Mouse (Mus musculus) embryonic facial prominence, embryonic 15.5 days (tissue): ENCODE data around the gene Olfr1513. TPM values are rescaled to one million over a fixed set of nuclear protein-coding genes. Genes with fewer than 3 reads are reported as not detected.
A peak's percentile ranks its signal among the peaks of the same experiment; 100 is the strongest.
"Not testable (repeated sequence)": the region's sequence is repeated elsewhere in the genome, so short reads cannot be mapped to it uniquely, and the experiment has no call there.

Experiments
- ATAC-seq: fragments of 200-750 bp; cut with Nextera tagmentation; 2 replicates; pipeline ENCODE4 v1.8.0; 2017; ENCODE audit warnings: low read depth, moderate TSS enrichment; ENCODE audit not compliant: insufficient number of reproducible peaks, low FRiP score, low TSS enrichment
- H3K27ac ChIP-seq: fragments of 300-500 bp; sonication (generic); replicated peaks from 2 replicates; pipeline ENCODE4 v1.5.1; 2015; ENCODE audit warnings: mild to moderate bottlenecking, inconsistent platforms
- H3K27me3 ChIP-seq: fragments of 300-500 bp; sonication (generic); 2 replicates; pipeline ENCODE4 v1.6.1; 2015; ENCODE audit warnings: inconsistent platforms
- H3K36me3 ChIP-seq: fragments of 300-500 bp; sonication (generic); 2 replicates; pipeline ENCODE4 v1.6.1; 2015; ENCODE audit warnings: mild to moderate bottlenecking, inconsistent platforms
- H3K4me1 ChIP-seq: fragments of 300-500 bp; sonication (generic); 2 replicates; pipeline ENCODE4 v1.6.1; 2015; ENCODE audit warnings: inconsistent platforms
- H3K4me2 ChIP-seq: fragments of 300-500 bp; sonication (generic); replicated peaks from 2 replicates; pipeline ENCODE4 v1.6.1; 2015; ENCODE audit warnings: mild to moderate bottlenecking, inconsistent platforms
- H3K4me3 ChIP-seq: fragments of 300-500 bp; sonication (generic); replicated peaks from 2 replicates; pipeline ENCODE4 v1.5.1; 2015; ENCODE audit warnings: mild to moderate bottlenecking, inconsistent platforms
- H3K9ac ChIP-seq: fragments of 300-500 bp; sonication (generic); 2 replicates; pipeline ENCODE4 v1.6.1; 2015; ENCODE audit warnings: inconsistent platforms
- H3K9me3 ChIP-seq: fragments of 300-500 bp; sonication (generic); replicated peaks from 2 replicates; pipeline ENCODE4 v1.6.1; 2016; ENCODE audit warnings: inconsistent platforms
- WGBS: fragments of 180-500 bp; shearing (Covaris S2); methylation state at CpG from one replicate; pipeline ENCODE4 v1.1.7; 2015; 5-methylcytosine and 5-hydroxymethylcytosine counted together
- polyA plus RNA-seq: library from polyadenylated mRNA; unstranded; fragments of >200 nt; fragmentation: Nextera tagmentation; extraction: Ambion mirVana; gene quantifications from 2 replicates; pipeline ENCODE4 v1.2.1, GENCODE M21; 2015

Olfr1513 gene
- 0.09 and 0.31 TPM in 2 replicates for polyA plus RNA-seq

GRCm38 (mm10) chr14:52356308-52356707 is at the start of gene Olfr1513:
Gene Olfr1513 (minus strand): TSS chr14:52356408.
- no peak within 1 kb of the TSS for H3K4me2 ChIP-seq
- H3K4me1 ChIP-seq: no peaks in the 10 kb centered on the region
- no peak within 1 kb of the TSS for H3K27ac ChIP-seq
- H3K9ac ChIP-seq: no peak within 1 kb of the TSS
- no peaks in the 10 kb centered on the region for H3K9me3 ChIP-seq
- 70% methylated on average over 4 of the region's 4 CpGs for WGBS
- H3K36me3 ChIP-seq: no peaks in the 10 kb centered on the region
- no peaks in the 10 kb centered on the region for H3K27me3 ChIP-seq
- no peak for ATAC-seq
- H3K4me3 ChIP-seq: no peak within 1 kb of the TSS

DNA sequence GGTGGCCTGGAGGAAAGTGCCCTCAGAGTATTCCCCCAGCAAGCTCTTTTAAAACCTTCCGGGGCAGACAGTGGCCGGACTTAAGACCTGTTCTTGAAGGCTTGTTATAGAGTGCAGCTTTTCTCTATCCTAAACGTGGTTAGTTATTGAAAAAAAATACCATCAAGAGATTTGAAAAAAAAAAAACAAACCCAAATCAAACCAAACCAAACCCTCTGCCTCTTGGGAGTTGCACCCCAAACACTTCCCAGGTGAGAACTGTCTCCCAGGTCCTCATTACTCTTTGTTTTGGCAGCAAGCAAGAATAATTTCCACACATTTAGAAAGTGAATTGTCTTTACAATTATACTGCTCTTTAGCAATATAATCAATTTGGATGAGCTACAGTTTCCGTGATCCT is 41.1 kb upstream of the Olfr1513 start, which contains the start of gene Olfr1511:
Gene Olfr1511, minus strand, starts transcription at position 101 of the 400 bp plus-strand sequence.
- H3K27ac ChIP-seq: no peak within 1 kb of the TSS
- no peaks in the 10 kb centered on the region for H3K4me1 ChIP-seq
- H3K36me3 ChIP-seq: no peaks in the 10 kb centered on the region
- H3K9me3 ChIP-seq: no peaks in the 10 kb centered on the region
- H3K27me3 ChIP-seq: no peaks in the 10 kb centered on the region
- ATAC-seq: no peak
- no peak within 1 kb of the TSS for H3K4me2 ChIP-seq
- no peak within 1 kb of the TSS for H3K9ac ChIP-seq
- H3K4me3 ChIP-seq: no peak within 1 kb of the TSS
- WGBS: 71% methylated on average over 4 of the region's 4 CpGs

DNA sequence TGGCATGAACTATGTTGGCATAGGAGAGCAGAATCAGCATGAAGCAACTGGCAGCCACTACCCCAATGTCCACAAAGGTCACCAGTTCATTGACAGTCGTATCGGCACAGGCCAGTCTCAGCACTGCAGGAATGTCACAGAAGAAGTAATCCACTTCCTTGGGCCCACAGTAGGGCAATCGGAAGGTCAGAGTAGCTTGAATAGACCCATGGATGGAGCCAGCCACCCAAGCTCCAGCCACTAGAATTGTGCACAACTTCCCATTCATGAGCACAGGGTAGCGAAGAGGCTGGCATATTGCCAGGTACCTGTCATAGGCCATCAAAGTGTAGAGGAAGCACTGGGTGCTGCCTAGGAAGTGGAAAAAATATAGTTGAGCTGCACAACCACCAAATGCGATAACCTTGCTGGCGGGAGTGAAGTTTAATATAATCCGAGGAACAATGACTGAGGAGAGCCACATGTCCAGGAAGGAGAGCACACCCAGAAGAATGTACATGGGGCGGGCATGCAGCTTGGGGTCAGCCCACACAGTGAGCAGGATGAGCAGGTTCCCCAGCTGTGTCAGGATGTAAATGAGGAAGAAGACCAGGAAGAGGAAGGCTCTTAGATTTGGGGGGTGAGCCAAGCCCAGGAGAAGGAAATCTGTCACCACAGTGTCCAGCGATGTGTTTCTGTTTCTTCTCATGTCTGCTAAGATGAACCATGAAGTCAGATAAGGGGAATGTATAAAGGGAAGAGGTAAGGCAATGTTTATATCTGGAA is 34.1 kb upstream of the Olfr1513 start:
- H3K4me2 ChIP-seq, H3K4me3 ChIP-seq, H3K36me3 ChIP-seq, H3K27me3 ChIP-seq, H3K9me3 ChIP-seq, H3K4me1 ChIP-seq, ATAC-seq, H3K27ac ChIP-seq, H3K9ac ChIP-seq: not testable (repeated sequence)
- 88% methylated on average over 9 of the region's 9 CpGs for WGBS

GRCm38 (mm10) chr14:52379068-52379467 is 22.9 kb upstream of the Olfr1513 start, which contains the start of gene Olfr1512:
Gene Olfr1512 (minus strand): TSS chr14:52379168.
- WGBS: 69% methylated on average over 2 of the region's 2 CpGs
- H3K4me3 ChIP-seq: no peak within 1 kb of the TSS
- ATAC-seq: no peak

GRCm38 (mm10) chr14:52368741-52369140 is 12.5 kb upstream of the Olfr1513 start:
- 78% methylated on average over 3 of the region's 3 CpGs for WGBS
- no peaks in the 10 kb centered on the region for H3K27me3 ChIP-seq
- H3K9me3 ChIP-seq: no peaks in the 10 kb centered on the region
- no peak overlapping the region for H3K9ac ChIP-seq
- H3K4me3 ChIP-seq: no peak overlapping the region
- no peaks in the 10 kb centered on the region for H3K36me3 ChIP-seq
- H3K4me2 ChIP-seq: no peak overlapping the region
- H3K4me1 ChIP-seq: no peaks in the 10 kb centered on the region
- ATAC-seq: no peak
- H3K27ac ChIP-seq: no peak overlapping the region

More at GRCm38 (mm10) chr14:52379068-52379467, 22.9 kb upstream of the Olfr1513 start, which contains the start of gene Olfr1512:
- H3K9ac ChIP-seq: no peak within 1 kb of the TSS
- no peaks in the 10 kb centered on the region for H3K4me1 ChIP-seq
- H3K4me2 ChIP-seq: no peak within 1 kb of the TSS
- no peaks in the 10 kb centered on the region for H3K9me3 ChIP-seq
- H3K27me3 ChIP-seq: no peaks in the 10 kb centered on the region
- H3K27ac ChIP-seq: no peak within 1 kb of the TSS
- no peaks in the 10 kb centered on the region for H3K36me3 ChIP-seq

DNA sequence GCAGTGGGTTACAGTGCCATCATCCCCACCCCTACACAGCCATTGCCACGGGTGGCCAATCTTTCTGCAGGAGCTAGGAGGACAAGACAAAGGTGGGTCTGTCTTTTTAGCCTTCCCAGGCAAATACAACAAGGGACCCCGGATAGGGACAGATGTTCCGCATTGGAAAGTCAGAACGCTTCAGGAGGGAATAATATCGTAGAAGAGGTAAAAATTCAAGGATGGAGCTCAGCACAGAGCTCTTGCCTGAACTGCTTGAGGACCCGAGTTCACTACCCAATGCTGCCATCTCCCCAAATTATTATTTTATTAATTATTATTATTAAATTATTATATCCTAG is 16.7 kb downstream of the Olfr1513 start:
- Histone ChIP-seq H3K9ac (no peak overlapping the region), H3K27ac (no peak overlapping the region), H3K36me3 (no peaks in the 10 kb centered on the region), H3K4me2 (no peak overlapping the region), H3K4me1 (no peaks in the 10 kb centered on the region), H3K9me3 (no peaks in the 10 kb centered on the region), H3K4me3 (no peak overlapping the region), H3K27me3 (0 out of 2 replicates have a peak, but pooled peaks cover 5% of the 10 kb centered on the region)
- ATAC-seq: no peak
- 65% methylated on average over 6 of the region's 6 CpGs for WGBS

- peak overlapping the region; percentile 41 for H3K4me2 ChIP-seq
- H3K4me1 ChIP-seq: no peaks in the 10 kb centered on the region
- 0 out of 2 replicates have a peak, but pooled peaks cover 5% of the 10 kb centered on the region for H3K27me3 ChIP-seq
- WGBS: 25% methylated on average over 21 of the region's 21 CpGs
- H3K36me3 ChIP-seq: no peaks in the 10 kb centered on the region
- no peaks in the 10 kb centered on the region for H3K9me3 ChIP-seq
- no peak overlapping the region for H3K9ac ChIP-seq
- H3K27ac ChIP-seq: no peak overlapping the region
- ATAC-seq: no peak
- H3K4me3 ChIP-seq: peak overlapping the region; percentile 29
These were observed 17.3 kb downstream of the Olfr1513 start for GRCm38 (mm10) chr14:52338751-52339511.

DNA sequence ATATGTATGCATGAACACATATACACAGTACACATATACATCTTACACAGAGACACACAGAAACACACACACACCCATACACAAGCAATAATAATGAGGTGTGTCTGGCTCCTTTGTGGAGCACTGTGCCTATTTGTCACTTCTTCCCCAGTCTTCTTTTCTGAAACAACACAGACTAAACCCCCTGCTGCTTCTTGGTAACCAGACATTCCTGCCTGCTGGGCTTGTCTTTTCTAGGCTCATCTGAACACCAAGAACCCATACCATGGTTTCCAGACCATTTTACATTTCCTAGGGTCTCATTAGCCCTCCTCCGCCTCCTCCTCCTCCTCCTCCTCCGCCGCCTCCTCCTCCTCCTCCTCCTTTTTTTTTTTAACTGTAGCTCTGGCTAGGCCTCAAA is 24.0 kb downstream of the Olfr1513 start:
- no peak overlapping the region for H3K27ac ChIP-seq
- H3K9ac ChIP-seq: no peak overlapping the region
- no peaks in the 10 kb centered on the region for H3K9me3 ChIP-seq
- no peak for ATAC-seq
- 80% methylated on average over 1 of the region's 3 CpGs for WGBS
- no peak overlapping the region for H3K4me2 ChIP-seq
- peaks cover 9% of the 10 kb centered on the region for H3K4me1 ChIP-seq
- no peaks in the 10 kb centered on the region for H3K36me3 ChIP-seq
- H3K27me3 ChIP-seq: peaks cover 22% of the 10 kb centered on the region
- no peak overlapping the region for H3K4me3 ChIP-seq

DNA sequence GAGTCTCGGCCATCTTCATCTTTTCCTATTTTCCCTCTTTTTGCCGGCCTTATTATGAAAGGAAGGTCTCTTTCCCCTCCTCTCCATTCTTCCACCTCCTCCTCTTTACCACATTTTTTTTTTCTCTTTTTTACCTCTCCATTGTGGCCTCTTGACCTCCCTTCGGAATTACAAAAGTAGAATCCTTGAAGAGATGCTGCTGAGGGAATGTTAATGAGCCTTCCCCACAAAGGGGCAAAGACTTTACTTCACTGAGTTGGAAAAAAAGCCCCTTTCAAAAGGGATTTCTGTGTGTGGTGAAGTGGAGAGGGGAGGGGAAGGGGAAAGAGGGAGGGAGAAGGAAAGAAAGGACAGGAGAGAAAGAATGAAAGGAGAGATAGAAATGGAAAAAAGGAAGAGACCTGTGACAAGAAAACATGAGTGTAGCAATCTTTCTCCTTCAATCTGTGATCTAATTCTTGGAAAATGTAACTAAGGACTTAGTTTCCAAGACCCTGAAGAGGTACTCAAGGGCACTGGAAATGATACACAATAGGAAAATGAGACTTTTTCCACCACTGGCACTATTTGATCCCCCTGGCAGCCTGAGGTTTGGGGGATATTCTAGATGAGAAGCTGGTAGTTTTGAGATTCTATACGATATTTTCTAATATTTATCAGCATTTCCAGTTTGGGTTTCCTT is 25.0 kb downstream of the Olfr1513 start:
- peaks cover 9% of the 10 kb centered on the region for H3K4me1 ChIP-seq
- H3K9ac ChIP-seq: no peak overlapping the region
- H3K9me3 ChIP-seq: no peaks in the 10 kb centered on the region
- peaks cover 22% of the 10 kb centered on the region for H3K27me3 ChIP-seq
- H3K36me3 ChIP-seq: no peaks in the 10 kb centered on the region
- no peak for ATAC-seq
- no peak overlapping the region for H3K4me3 ChIP-seq
- no peak overlapping the region for H3K4me2 ChIP-seq
- H3K27ac ChIP-seq: no peak overlapping the region
- 14% methylated on average over 4 of the region's 4 CpGs for WGBS

DNA sequence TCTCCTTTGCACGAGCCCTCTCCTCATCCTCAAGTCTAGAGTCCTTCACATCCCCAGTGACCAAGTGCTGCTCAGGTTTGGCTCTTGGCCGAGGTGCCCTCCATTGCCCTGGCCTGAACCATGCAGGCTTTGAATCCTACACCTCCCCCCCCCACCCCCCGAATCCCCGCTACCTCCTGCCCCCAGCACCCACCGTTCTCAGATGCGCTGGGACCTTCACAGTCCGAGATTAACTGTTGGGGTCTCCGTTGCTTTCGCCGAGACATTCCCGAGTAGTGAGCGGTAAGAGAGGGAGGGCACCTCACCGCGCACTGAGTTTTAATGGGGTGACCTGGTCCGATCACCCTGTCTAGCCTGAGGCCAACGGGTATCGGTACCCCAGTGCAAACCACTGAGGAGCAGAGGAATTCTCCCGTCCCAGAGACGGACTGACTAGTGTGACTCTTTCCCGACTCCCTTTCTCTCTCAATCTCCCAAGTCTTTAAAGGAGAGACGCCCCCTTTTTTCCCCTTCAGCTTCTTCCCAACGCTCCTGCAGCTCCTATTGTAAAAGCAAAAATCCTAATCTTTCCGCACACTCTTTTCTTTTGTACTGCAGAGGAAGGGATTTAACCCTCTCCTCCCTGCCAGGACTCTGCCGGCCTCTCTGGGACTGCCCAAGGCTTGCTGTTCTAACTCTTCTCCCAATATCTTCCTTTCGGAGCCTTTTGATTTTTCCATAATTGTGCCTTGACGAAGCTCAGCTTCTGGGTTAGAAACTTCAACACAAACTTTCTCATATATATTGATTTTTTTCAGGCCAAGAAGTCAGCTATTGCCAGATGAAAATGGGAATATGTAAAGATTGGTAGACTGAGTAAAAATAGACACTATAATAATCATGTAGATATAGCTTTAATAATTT is 28.0 kb downstream of the Olfr1513 start, which contains the start of gene Sall2:
Gene Sall2, minus strand, starts transcription at position 853 of the 903 bp plus-strand sequence.
- Histone ChIP-seq H3K9me3 (no peaks in the 10 kb centered on the region), H3K4me2 (peak within 1 kb of the TSS; percentile 72), H3K4me3 (peak within 1 kb of the TSS; percentile 46), H3K27ac (no peak within 1 kb of the TSS), H3K4me1 (peaks cover 9% of the 10 kb centered on the region), H3K27me3 (peaks cover 22% of the 10 kb centered on the region), H3K9ac (peak within 1 kb of the TSS; percentile 23; the same call in 1 of the 2 replicates), H3K36me3 (no peaks in the 10 kb centered on the region)
- WGBS: under 1% methylated on average over 26 of the region's 26 CpGs
- peak; percentile 60; the same call in 1 of the 2 replicates for ATAC-seq
